Mouse (Mus musculus): ENCODE measurements around the gene Fcgrt. TPM values are rescaled to one million over a fixed set of nuclear protein-coding genes. Genes with fewer than 3 reads are reported as not detected.

Gene Fcgrt
- polyA plus RNA-seq, 1 experiment, result 38.9 TPM

GRCm38 (mm10) chr7:45121966-45122365 is 18.3 kb upstream of the Fcgrt start:
- TF ChIP-seq CTCF (IDR thresholded peaks at IDR 0.05; ENCODE audit: borderline replicate concordance, control insufficient read depth, extremely low read depth, insufficient read depth, low read length, poor library complexity) (no peak), POLR2A (IDR thresholded peaks at IDR 0.05; ENCODE audit: control insufficient read depth, extremely low read depth, insufficient read depth, low read length, poor library complexity) (no peak)
- Histone ChIP-seq H3K27me3 (ENCODE audit: control insufficient read depth, insufficient read depth, low read length) (no peaks in the 10 kb centered on the region), H3K36me3 (ENCODE audit: control insufficient read depth, insufficient read depth, low read length) (peaks cover 33% of the 10 kb centered on the region), H3K27ac (ENCODE audit: control insufficient read depth, insufficient read depth, low read length) (peak overlapping the region; percentile 97), H3K4me1 (replicated peaks; ENCODE audit: control insufficient read depth, insufficient read depth, low read length) (peaks cover 55% of the 10 kb centered on the region), H3K4me3 (ENCODE audit: control insufficient read depth, insufficient read depth, low read length) (peak overlapping the region; percentile 79)
- no peak for DNase-seq

GRCm38 (mm10) chr7:45121404-45121803 is 17.8 kb upstream of the Fcgrt start:
- 0 out of 2 replicates have a peak, but pooled peaks have one; percentile 38 for TF ChIP-seq CTCF (IDR thresholded peaks at IDR 0.05; ENCODE audit: borderline replicate concordance, control insufficient read depth, extremely low read depth, insufficient read depth, low read length, poor library complexity)
- TF ChIP-seq POLR2A (IDR thresholded peaks at IDR 0.05; ENCODE audit: control insufficient read depth, extremely low read depth, insufficient read depth, low read length, poor library complexity), result peak; percentile 92
- Histone ChIP-seq H3K27me3 (ENCODE audit: control insufficient read depth, insufficient read depth, low read length) (no peaks in the 10 kb centered on the region), H3K4me1 (replicated peaks; ENCODE audit: control insufficient read depth, insufficient read depth, low read length) (peaks cover 50% of the 10 kb centered on the region), H3K36me3 (ENCODE audit: control insufficient read depth, insufficient read depth, low read length) (peaks cover 27% of the 10 kb centered on the region), H3K27ac (ENCODE audit: control insufficient read depth, insufficient read depth, low read length) (peak overlapping the region; percentile 97), H3K4me3 (ENCODE audit: control insufficient read depth, insufficient read depth, low read length) (peak overlapping the region; percentile 79)
- WGBS, result 2% methylated on average over 8 of the region's 8 CpGs
- DNase-seq, result peak; percentile 87

- Histone ChIP-seq H3K36me3 (ENCODE audit: control insufficient read depth, insufficient read depth, low read length) (peaks cover 14% of the 10 kb centered on the region), H3K4me3 (ENCODE audit: control insufficient read depth, insufficient read depth, low read length) (no peak overlapping the region), H3K4me1 (replicated peaks; ENCODE audit: control insufficient read depth, insufficient read depth, low read length) (peaks cover 46% of the 10 kb centered on the region), H3K27ac (ENCODE audit: control insufficient read depth, insufficient read depth, low read length) (peak overlapping the region; percentile 97), H3K27me3 (ENCODE audit: control insufficient read depth, insufficient read depth, low read length) (no peaks in the 10 kb centered on the region)
- TF ChIP-seq CTCF (IDR thresholded peaks at IDR 0.05; ENCODE audit: borderline replicate concordance, control insufficient read depth, extremely low read depth, insufficient read depth, low read length, poor library complexity), result no peak
- TF ChIP-seq POLR2A (IDR thresholded peaks at IDR 0.05; ENCODE audit: control insufficient read depth, extremely low read depth, insufficient read depth, low read length, poor library complexity), result no peak
- no peak for DNase-seq
- WGBS, result 71% methylated on average over 5 of the region's 5 CpGs
Observed at GRCm38 (mm10) chr7:45119780-45120709, 16.4 kb upstream of the Fcgrt start.

- WGBS, result 94% methylated on average over 6 of the region's 6 CpGs
- peaks cover 43% of the 10 kb centered on the region for H3K4me1 ChIP-seq (replicated peaks; ENCODE audit: control insufficient read depth, insufficient read depth, low read length)
- H3K27ac ChIP-seq (ENCODE audit: control insufficient read depth, insufficient read depth, low read length), result no peak overlapping the region
- no peak overlapping the region for H3K4me3 ChIP-seq (ENCODE audit: control insufficient read depth, insufficient read depth, low read length)
- no peaks in the 10 kb centered on the region for H3K27me3 ChIP-seq (ENCODE audit: control insufficient read depth, insufficient read depth, low read length)
- H3K36me3 ChIP-seq (ENCODE audit: control insufficient read depth, insufficient read depth, low read length), result peaks cover 13% of the 10 kb centered on the region
- DNase-seq, result no peak
- no peak for TF ChIP-seq POLR2A (IDR thresholded peaks at IDR 0.05; ENCODE audit: control insufficient read depth, extremely low read depth, insufficient read depth, low read length, poor library complexity)
- TF ChIP-seq CTCF (IDR thresholded peaks at IDR 0.05; ENCODE audit: borderline replicate concordance, control insufficient read depth, extremely low read depth, insufficient read depth, low read length, poor library complexity), result no peak
Observed at GRCm38 (mm10) chr7:45118336-45118735, 14.7 kb upstream of the Fcgrt start.

GRCm38 (mm10) chr7:45117566-45117965 is 13.9 kb upstream of the Fcgrt start:
- no peak overlapping the region for H3K27ac ChIP-seq (ENCODE audit: control insufficient read depth, insufficient read depth, low read length)
- no peak overlapping the region for H3K4me3 ChIP-seq (ENCODE audit: control insufficient read depth, insufficient read depth, low read length)
- DNase-seq, result no peak
- 90% methylated on average over 8 of the region's 8 CpGs for WGBS
- no peak for TF ChIP-seq POLR2A (IDR thresholded peaks at IDR 0.05; ENCODE audit: control insufficient read depth, extremely low read depth, insufficient read depth, low read length, poor library complexity)
- no peak for TF ChIP-seq CTCF (IDR thresholded peaks at IDR 0.05; ENCODE audit: borderline replicate concordance, control insufficient read depth, extremely low read depth, insufficient read depth, low read length, poor library complexity)
- peaks cover 36% of the 10 kb centered on the region for H3K4me1 ChIP-seq (replicated peaks; ENCODE audit: control insufficient read depth, insufficient read depth, low read length)
- H3K27me3 ChIP-seq (ENCODE audit: control insufficient read depth, insufficient read depth, low read length), result no peaks in the 10 kb centered on the region
- H3K36me3 ChIP-seq (ENCODE audit: control insufficient read depth, insufficient read depth, low read length), result peaks cover 8% of the 10 kb centered on the region

GRCm38 (mm10) chr7:45113476-45113875 is 9.8 kb upstream of the Fcgrt start:
- H3K4me3 ChIP-seq (ENCODE audit: control insufficient read depth, insufficient read depth, low read length), result no peak overlapping the region
- 94% methylated on average over 2 of the region's 2 CpGs for WGBS
- no peaks in the 10 kb centered on the region for H3K27me3 ChIP-seq (ENCODE audit: control insufficient read depth, insufficient read depth, low read length)
- no peaks in the 10 kb centered on the region for H3K36me3 ChIP-seq (ENCODE audit: control insufficient read depth, insufficient read depth, low read length)
- TF ChIP-seq CTCF (IDR thresholded peaks at IDR 0.05; ENCODE audit: borderline replicate concordance, control insufficient read depth, extremely low read depth, insufficient read depth, low read length, poor library complexity), result no peak
- no peak for TF ChIP-seq POLR2A (IDR thresholded peaks at IDR 0.05; ENCODE audit: control insufficient read depth, extremely low read depth, insufficient read depth, low read length, poor library complexity)
- no peak overlapping the region for H3K27ac ChIP-seq (ENCODE audit: control insufficient read depth, insufficient read depth, low read length)
- H3K4me1 ChIP-seq (replicated peaks; ENCODE audit: control insufficient read depth, insufficient read depth, low read length), result peaks cover 4% of the 10 kb centered on the region; the same call in 1 of the 2 replicates
- DNase-seq, result no peak

All from thymus, adult 2 months (tissue).